Mouse (Mus musculus): ENCODE results near the gene Pfkm. TPM values are rescaled to one million over a fixed set of nuclear protein-coding genes. Genes with fewer than 3 reads are reported as not detected.

Pfkm gene
- polyA plus RNA-seq, 1 experiment: 471 TPM

DNA sequence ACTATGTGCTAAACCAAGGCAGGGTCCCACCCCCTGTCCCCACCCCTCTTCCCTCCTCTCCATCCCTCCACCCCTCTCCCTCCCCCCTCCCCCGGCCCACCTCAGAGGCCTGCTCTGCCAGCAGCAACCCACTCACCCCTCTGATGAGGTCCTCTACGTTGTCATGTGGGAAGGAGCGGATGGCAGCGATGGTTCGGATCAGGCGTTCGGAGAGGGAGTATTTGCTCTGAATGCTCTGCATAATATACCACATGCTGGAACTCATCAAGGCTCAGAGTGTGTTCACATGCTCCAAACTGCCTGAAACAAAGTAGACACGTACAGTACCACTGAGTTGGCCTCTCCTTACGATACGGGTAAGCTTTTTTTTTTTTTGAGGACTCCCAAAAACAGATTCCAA, 50.1 kb downstream of the Pfkm start:
- no peaks in the 10 kb centered on the region for H3K27me3 ChIP-seq (ENCODE audit: control insufficient read depth, insufficient read depth, low read length)
- no peak overlapping the region for H3K4me3 ChIP-seq (replicated peaks; ENCODE audit: insufficient read depth, low read depth, low read length)
- 78% methylated on average over 10 of the region's 10 CpGs for WGBS
- no peak for DNase-seq
- H3K27ac ChIP-seq (ENCODE audit: insufficient read depth, low read length): no peak overlapping the region
- H3K4me1 ChIP-seq (ENCODE audit: control insufficient read depth, insufficient read depth, low read length): peaks cover 4% of the 10 kb centered on the region; the same call in 1 of the 2 replicates
- no peak for TF ChIP-seq POLR2A (IDR thresholded peaks at IDR 0.05; ENCODE audit: borderline replicate concordance, insufficient read depth, low read length)
- no peak for TF ChIP-seq CTCF (IDR thresholded peaks at IDR 0.05; ENCODE audit: borderline replicate concordance, insufficient read depth, low read depth, low read length)

DNA sequence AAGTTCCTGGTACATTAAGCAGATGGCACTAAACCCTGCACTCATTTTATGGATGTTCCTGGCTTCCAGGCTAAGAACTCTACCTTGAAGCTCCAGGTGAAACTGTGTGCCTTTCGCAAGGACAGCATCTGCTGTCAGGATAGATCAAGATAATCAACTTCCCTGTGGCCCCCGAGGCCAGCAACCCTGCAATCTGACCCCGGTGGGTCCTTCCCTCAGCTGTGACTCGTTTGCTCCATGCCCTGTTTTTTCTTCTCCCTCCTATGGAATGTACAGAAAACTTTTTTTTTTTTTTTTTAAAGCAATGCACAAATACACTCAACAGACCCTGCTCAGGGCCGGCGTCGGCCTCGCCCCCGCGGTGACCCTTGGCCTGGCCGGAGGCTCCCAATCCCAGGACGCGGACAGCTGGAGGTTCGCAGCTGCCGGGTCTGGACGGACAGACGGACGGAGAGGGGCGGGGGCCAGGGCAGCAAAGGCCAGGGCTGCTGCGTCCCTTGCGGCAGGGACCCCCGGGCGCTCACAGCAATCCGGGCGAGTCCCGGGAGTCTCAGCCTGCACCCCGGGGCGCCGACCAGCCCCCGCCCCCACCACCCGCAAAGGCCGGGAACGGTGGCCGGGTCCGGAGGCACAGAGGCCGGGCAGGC, 52.6 kb downstream of the Pfkm start:
- Histone ChIP-seq H3K4me3 (replicated peaks; ENCODE audit: insufficient read depth, low read depth, low read length) (peak overlapping the region; percentile 72), H3K27ac (ENCODE audit: insufficient read depth, low read length) (peak overlapping the region; percentile 5; the same call in 1 of the 2 replicates), H3K4me1 (ENCODE audit: control insufficient read depth, insufficient read depth, low read length) (peaks cover 9% of the 10 kb centered on the region; the same call in 1 of the 2 replicates), H3K27me3 (ENCODE audit: control insufficient read depth, insufficient read depth, low read length) (no peaks in the 10 kb centered on the region)
- under 1% methylated on average over 36 of the region's 36 CpGs for WGBS
- TF ChIP-seq CTCF (IDR thresholded peaks at IDR 0.05; ENCODE audit: borderline replicate concordance, insufficient read depth, low read depth, low read length) (no peak), POLR2A (IDR thresholded peaks at IDR 0.05; ENCODE audit: borderline replicate concordance, insufficient read depth, low read length) (no peak)
- no peak for DNase-seq

DNA sequence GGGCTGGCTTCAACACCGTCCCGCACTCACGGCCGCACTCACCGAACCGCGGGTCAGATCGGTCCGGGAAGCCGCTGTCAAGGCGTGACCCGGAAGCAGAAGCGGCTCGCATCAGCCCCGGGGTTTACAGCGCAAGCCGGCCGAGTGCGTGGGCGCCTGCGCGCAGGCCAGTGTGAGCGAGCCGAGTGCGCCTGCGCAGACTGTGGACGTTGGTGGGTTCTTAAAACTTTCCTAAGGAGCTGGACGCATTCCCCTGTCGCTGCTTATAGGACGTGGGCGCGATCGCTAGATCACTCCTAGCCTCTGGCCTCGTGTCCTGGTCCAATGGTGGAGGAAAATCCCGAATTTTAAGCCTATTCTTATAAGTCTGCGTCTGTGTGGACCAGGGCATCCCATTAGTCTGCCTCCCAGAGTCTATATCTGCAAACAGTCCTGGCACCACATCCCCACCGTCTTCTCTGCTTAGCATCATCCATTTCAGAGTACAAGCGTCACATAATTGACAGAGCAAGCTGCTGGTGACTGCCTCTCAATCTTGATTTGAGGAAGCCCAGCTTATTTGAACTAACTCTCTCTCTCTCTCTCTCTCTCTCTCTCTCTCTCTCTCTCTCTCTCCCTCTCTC, 53.3 kb downstream of the Pfkm start:
- Histone ChIP-seq H3K4me3 (replicated peaks; ENCODE audit: insufficient read depth, low read depth, low read length) (peak overlapping the region; percentile 72), H3K4me1 (ENCODE audit: control insufficient read depth, insufficient read depth, low read length) (peaks cover 9% of the 10 kb centered on the region; the same call in 1 of the 2 replicates), H3K27me3 (ENCODE audit: control insufficient read depth, insufficient read depth, low read length) (no peaks in the 10 kb centered on the region), H3K27ac (ENCODE audit: insufficient read depth, low read length) (peak overlapping the region; percentile 23)
- TF ChIP-seq CTCF (IDR thresholded peaks at IDR 0.05; ENCODE audit: borderline replicate concordance, insufficient read depth, low read depth, low read length): no peak
- TF ChIP-seq POLR2A (IDR thresholded peaks at IDR 0.05; ENCODE audit: borderline replicate concordance, insufficient read depth, low read length): peak; percentile 75
- DNase-seq: peak; percentile 92
- under 1% methylated on average over 38 of the region's 38 CpGs for WGBS

DNA sequence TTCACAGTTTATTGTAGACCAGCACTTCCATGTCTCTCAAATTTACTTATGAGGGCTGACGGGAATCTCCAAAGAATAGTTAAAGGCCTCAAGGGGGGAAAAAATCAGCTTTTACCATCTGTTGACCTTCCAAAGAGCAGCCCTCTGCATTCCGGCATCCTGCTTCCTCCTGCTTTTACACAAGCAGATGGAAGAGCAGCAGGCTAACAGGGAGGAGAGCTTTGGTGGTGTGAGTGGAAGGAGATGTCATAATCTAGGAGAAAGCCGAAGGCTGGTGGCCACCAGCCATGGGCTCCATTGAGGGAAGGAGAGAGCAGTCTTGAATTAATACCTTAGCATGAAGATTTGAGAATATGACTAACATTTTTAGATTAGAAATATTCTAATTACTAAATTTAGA, 56.0 kb downstream of the Pfkm start:
- Histone ChIP-seq H3K4me1 (ENCODE audit: control insufficient read depth, insufficient read depth, low read length) (peaks cover 9% of the 10 kb centered on the region; the same call in 1 of the 2 replicates), H3K27me3 (ENCODE audit: control insufficient read depth, insufficient read depth, low read length) (no peaks in the 10 kb centered on the region), H3K4me3 (replicated peaks; ENCODE audit: insufficient read depth, low read depth, low read length) (no peak overlapping the region), H3K27ac (ENCODE audit: insufficient read depth, low read length) (peak overlapping the region; percentile 79; the same call in 1 of the 2 replicates)
- no peak for TF ChIP-seq CTCF (IDR thresholded peaks at IDR 0.05; ENCODE audit: borderline replicate concordance, insufficient read depth, low read depth, low read length)
- TF ChIP-seq POLR2A (IDR thresholded peaks at IDR 0.05; ENCODE audit: borderline replicate concordance, insufficient read depth, low read length): no peak
- 14% methylated on average over 3 of the region's 3 CpGs for WGBS
- DNase-seq: peak; percentile 57 to 81

DNA sequence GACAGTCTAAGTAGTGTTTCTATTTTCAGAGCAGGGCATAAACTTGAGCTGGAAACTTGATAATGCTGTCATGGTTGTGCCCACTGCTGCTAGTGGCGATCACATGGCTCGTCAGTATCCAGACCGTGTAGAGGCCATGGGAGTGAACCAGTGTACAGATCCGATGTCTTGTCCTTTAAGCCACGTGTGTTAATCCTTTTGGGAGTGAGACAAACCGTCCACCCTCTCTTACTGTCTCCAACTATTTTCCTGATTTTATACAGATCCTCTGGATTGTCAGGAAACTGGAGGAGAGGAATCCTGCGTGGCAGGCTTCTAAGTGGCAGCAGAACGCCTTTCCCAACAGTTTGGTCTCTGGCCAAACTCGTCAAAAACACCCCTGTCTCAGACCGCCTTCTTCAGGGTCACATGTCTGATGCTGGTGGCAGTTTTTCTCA, 56.8 kb downstream of the Pfkm start:
- Histone ChIP-seq H3K4me3 (replicated peaks; ENCODE audit: insufficient read depth, low read depth, low read length) (no peak overlapping the region), H3K27me3 (ENCODE audit: control insufficient read depth, insufficient read depth, low read length) (no peaks in the 10 kb centered on the region), H3K27ac (ENCODE audit: insufficient read depth, low read length) (peak overlapping the region; percentile 34; the same call in 1 of the 2 replicates), H3K4me1 (ENCODE audit: control insufficient read depth, insufficient read depth, low read length) (peaks cover 9% of the 10 kb centered on the region; the same call in 1 of the 2 replicates)
- no peak for TF ChIP-seq CTCF (IDR thresholded peaks at IDR 0.05; ENCODE audit: borderline replicate concordance, insufficient read depth, low read depth, low read length)
- no peak for TF ChIP-seq POLR2A (IDR thresholded peaks at IDR 0.05; ENCODE audit: borderline replicate concordance, insufficient read depth, low read length)
- 67% methylated on average over 10 of the region's 10 CpGs for WGBS
- DNase-seq: no peak

DNA sequence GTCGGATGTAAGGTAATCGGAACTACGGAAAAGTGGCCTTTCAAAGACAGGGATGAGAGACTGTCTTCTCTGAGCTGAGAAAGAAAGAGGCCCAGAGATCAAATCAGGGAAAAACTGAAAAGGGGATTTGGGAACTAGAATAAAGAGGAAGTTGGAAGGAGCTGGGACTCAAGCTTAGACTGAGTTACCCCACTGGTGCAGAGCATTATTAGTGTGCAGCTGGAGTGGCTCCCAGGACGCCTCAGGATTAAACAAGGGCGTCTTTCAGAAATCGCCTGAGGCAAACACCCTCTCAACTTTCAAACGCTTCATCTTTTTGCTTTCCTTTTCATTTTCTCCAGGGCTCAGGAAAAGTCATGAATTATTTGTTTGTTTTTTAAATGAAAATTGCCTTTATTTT, 60.5 kb downstream of the Pfkm start:
- TF ChIP-seq POLR2A (IDR thresholded peaks at IDR 0.05; ENCODE audit: borderline replicate concordance, insufficient read depth, low read length): no peak
- no peak for TF ChIP-seq CTCF (IDR thresholded peaks at IDR 0.05; ENCODE audit: borderline replicate concordance, insufficient read depth, low read depth, low read length)
- Histone ChIP-seq H3K27ac (ENCODE audit: insufficient read depth, low read length) (peak overlapping the region; percentile 56; the same call in 1 of the 2 replicates), H3K4me3 (replicated peaks; ENCODE audit: insufficient read depth, low read depth, low read length) (no peak overlapping the region), H3K4me1 (ENCODE audit: control insufficient read depth, insufficient read depth, low read length) (peaks cover 5% of the 10 kb centered on the region; the same call in 1 of the 2 replicates), H3K27me3 (ENCODE audit: control insufficient read depth, insufficient read depth, low read length) (no peaks in the 10 kb centered on the region)
- DNase-seq: no peak
- WGBS: 89% methylated on average over 7 of the region's 7 CpGs

DNA sequence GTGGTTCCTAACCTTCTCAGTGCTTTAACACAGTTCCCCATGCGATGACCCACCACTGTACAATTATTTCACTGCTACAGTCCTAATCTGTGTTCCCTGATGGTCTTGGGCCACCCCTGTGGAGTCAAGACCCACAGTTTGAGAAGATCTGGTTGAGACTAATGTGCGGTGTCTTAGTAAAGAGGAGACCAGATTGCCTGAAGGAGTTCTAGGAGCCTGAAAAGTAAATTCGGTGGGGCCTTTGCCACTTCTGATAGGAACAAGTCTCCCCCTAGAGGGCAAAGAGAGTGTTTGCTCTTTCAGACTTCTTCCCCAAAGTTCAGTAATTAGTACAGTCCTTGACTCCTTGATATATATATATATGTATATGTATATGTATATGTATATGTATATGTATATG, 61.2 kb downstream of the Pfkm start:
- TF ChIP-seq CTCF (IDR thresholded peaks at IDR 0.05; ENCODE audit: borderline replicate concordance, insufficient read depth, low read depth, low read length) (peak; percentile 62; the same call in 1 of the 2 replicates), POLR2A (IDR thresholded peaks at IDR 0.05; ENCODE audit: borderline replicate concordance, insufficient read depth, low read length) (no peak)
- Histone ChIP-seq H3K27ac (ENCODE audit: insufficient read depth, low read length) (no peak overlapping the region), H3K4me3 (replicated peaks; ENCODE audit: insufficient read depth, low read depth, low read length) (no peak overlapping the region), H3K27me3 (ENCODE audit: control insufficient read depth, insufficient read depth, low read length) (no peaks in the 10 kb centered on the region), H3K4me1 (ENCODE audit: control insufficient read depth, insufficient read depth, low read length) (peaks cover 5% of the 10 kb centered on the region; the same call in 1 of the 2 replicates)
- WGBS: 28% methylated on average over 3 of the region's 3 CpGs
- DNase-seq: peak in 1 of 2 experiments; percentile 54

All from cerebellum, adult 2 months (tissue).